Mouse (Mus musculus) heart, postnatal 0 days (tissue): ENCODE measurements around the gene Tut4.

ENCODE experiments used
- CTCF ChIP-seq: IDR thresholded peaks from 2 replicates; pipeline ENCODE4 v1.5.1; 2016; ENCODE audit warnings: antibody characterized with exemption, control low read depth, low read depth
- EP300 ChIP-seq: IDR thresholded peaks from 2 replicates; pipeline ENCODE4 v1.6.1; 2016; ENCODE audit warnings: antibody characterized with exemption, low read depth

- TF ChIP-seq CTCF (no peak), EP300 (no peak)
Observed at GRCm38 (mm10) chr4:108593376-108593775, 134.2 kb downstream of the Tut4 start.
